Mouse (Mus musculus): ENCODE data around the gene Rmdn2. TPM values are rescaled to one million over a fixed set of nuclear protein-coding genes. Genes with fewer than 3 reads are reported as not detected.

Gene Rmdn2
- polyA plus RNA-seq, 1 experiment: 12.0 TPM

DNA sequence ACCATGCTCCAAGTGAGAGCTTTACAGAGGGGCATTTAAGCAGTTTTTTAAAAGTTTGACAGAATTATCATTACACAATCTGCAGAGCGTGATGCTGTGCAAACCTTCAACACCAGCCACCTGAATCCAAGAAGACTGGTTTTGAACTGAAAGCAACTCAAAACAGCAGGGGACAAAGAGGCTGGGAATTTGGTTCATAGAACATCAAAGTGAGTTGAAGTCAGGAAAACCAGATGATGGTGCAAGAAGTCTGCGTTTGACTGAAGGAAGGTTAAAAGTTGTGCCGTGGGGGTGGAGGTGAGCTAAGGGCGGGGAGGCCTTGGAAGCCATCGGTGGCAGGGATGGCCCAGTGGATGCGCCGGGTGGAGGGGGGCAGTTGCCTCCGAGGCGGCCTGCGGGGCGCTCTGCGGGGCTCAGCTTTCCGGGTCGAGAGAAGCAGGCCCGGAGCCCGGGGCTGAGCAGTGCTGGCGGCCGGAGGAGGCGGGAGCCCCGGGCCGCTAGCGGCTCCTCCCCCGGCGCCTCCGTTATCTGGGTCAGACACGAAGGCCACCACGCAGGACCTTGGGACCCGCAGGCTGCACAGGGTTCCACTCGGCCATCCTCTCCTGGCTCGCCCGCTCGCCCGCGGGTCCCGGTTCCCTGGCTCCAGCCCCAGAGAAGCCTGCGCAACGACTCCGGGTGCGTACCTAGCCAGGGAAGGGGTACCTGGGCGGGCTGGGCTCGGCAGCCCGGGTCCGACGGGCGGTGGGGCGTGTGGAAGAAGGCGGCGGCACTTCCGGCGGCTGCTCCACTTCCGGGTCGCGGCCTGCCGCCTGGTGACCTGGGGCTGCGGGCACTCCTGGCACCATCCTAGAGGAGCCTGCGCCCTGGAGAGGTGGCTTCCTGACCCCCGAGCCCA lies 3.3 kb downstream of the Rmdn2 start:
- TF ChIP-seq POLR2A (IDR thresholded peaks at IDR 0.05; ENCODE audit: low read depth, low read length) (peak; percentile 42), CTCF (IDR thresholded peaks at IDR 0.05; ENCODE audit: borderline replicate concordance, insufficient read depth, low read length) (no peak)
- Histone ChIP-seq H3K4me1 (ENCODE audit: control insufficient read depth, insufficient read depth, low read length) (no peaks in the 10 kb centered on the region), H3K4me3 (ENCODE audit: insufficient read depth, low read length) (peak overlapping the region; percentile 58), H3K27ac (ENCODE audit: insufficient read depth, low read length) (0 out of 2 replicates have a peak overlapping the region, but pooled peaks have one; percentile 5)

DNA sequence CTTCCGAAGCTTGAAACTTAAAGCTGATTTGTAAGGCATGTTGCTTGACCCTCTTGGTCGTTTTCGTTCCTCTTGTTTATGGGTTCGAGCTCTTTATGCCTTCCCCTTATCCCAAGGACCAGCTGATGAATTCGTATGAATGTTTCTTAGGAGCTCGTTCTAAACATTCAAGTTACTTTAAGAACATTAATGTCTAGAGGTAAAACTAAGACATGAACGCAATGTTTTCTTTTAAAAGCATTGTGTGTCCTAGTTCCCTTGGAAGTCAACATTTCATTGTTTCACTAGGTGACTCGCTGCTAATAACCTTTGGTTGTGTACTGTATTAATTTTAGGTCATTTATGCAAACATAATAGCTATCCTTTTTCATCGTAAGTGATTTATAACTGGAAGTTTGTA lies 4.2 kb downstream of the Rmdn2 start:
- TF ChIP-seq POLR2A (IDR thresholded peaks at IDR 0.05; ENCODE audit: low read depth, low read length): no peak
- TF ChIP-seq CTCF (IDR thresholded peaks at IDR 0.05; ENCODE audit: borderline replicate concordance, insufficient read depth, low read length): no peak
- H3K4me1 ChIP-seq (ENCODE audit: control insufficient read depth, insufficient read depth, low read length): no peaks in the 10 kb centered on the region
- H3K27ac ChIP-seq (ENCODE audit: insufficient read depth, low read length): no peak overlapping the region
- peak overlapping the region; percentile 34; the same call in 1 of the 2 replicates for H3K4me3 ChIP-seq (ENCODE audit: insufficient read depth, low read length)

DNA sequence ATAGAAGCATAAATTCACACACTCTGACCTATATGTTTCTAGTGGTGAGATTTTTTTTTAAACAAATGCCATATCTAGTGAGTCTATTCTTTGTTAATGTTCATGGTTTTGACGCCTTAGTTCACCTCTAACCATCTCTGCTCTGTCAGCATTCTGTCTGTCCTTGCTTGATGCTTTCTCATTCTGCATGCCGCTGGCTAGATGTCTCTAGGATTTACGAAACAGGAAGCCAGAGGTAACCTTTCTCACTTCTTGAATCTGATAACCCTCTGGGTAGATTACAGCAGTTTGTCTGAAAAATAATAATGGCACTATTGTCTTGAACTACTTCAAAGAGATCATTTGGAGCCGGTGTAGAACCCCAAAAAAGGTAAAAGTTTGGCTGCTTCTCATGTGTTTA lies 5.0 kb downstream of the Rmdn2 start:
- no peaks in the 10 kb centered on the region for H3K4me1 ChIP-seq (ENCODE audit: control insufficient read depth, insufficient read depth, low read length)
- TF ChIP-seq CTCF (IDR thresholded peaks at IDR 0.05; ENCODE audit: borderline replicate concordance, insufficient read depth, low read length) (no peak), POLR2A (IDR thresholded peaks at IDR 0.05; ENCODE audit: low read depth, low read length) (no peak)
- H3K27ac ChIP-seq (ENCODE audit: insufficient read depth, low read length): no peak overlapping the region

DNA sequence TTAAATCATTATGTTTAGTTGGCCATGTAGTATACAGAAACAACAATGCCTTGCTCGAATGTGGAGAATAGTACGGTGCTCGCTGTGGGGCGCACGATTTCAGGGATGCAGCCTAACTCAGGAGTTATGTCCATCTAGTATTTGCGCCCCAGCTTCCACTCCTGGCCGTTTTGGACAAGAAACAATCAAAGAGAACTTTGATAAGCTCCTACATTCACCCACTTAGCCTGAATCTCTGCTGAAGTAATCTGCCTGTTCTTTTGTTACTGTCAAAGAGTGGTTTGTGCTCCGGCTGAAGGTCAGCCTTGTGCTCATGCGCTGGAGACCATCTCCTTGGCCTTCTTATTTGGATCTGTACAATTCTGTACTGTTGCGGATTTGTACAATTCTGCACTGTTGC lies 6.8 kb downstream of the Rmdn2 start:
- Histone ChIP-seq H3K4me3 (ENCODE audit: insufficient read depth, low read length) (no peak overlapping the region), H3K4me1 (ENCODE audit: control insufficient read depth, insufficient read depth, low read length) (no peaks in the 10 kb centered on the region), H3K27ac (ENCODE audit: insufficient read depth, low read length) (no peak overlapping the region)
- TF ChIP-seq POLR2A (IDR thresholded peaks at IDR 0.05; ENCODE audit: low read depth, low read length): no peak
- no peak for TF ChIP-seq CTCF (IDR thresholded peaks at IDR 0.05; ENCODE audit: borderline replicate concordance, insufficient read depth, low read length)

More for the DNA sequence above, 5.0 kb downstream of the Rmdn2 start:
- no peak overlapping the region for H3K4me3 ChIP-seq (ENCODE audit: insufficient read depth, low read length)

DNA sequence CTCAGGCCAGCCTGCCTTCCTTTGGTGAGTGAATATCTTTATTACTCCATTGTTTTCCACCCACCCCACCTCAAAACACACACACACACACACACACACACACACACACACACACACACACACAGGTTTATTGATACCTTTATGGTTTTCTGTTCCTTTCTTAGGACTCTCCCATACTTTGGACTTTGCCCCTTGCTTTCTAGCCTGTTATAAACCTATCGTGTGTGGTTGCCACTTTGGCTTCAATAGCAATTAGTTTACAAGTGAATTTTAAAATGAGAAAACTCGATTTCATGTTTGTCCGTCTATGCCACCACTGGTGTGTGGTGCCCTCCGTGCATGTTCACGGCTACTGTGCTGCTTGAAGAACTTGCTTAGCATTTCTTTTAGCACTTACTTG lies 7.3 kb downstream of the Rmdn2 start:
- Histone ChIP-seq H3K4me3 (ENCODE audit: insufficient read depth, low read length) (no peak overlapping the region), H3K4me1 (ENCODE audit: control insufficient read depth, insufficient read depth, low read length) (no peaks in the 10 kb centered on the region), H3K27ac (ENCODE audit: insufficient read depth, low read length) (no peak overlapping the region)
- no peak for TF ChIP-seq CTCF (IDR thresholded peaks at IDR 0.05; ENCODE audit: borderline replicate concordance, insufficient read depth, low read length)
- no peak for TF ChIP-seq POLR2A (IDR thresholded peaks at IDR 0.05; ENCODE audit: low read depth, low read length)

DNA sequence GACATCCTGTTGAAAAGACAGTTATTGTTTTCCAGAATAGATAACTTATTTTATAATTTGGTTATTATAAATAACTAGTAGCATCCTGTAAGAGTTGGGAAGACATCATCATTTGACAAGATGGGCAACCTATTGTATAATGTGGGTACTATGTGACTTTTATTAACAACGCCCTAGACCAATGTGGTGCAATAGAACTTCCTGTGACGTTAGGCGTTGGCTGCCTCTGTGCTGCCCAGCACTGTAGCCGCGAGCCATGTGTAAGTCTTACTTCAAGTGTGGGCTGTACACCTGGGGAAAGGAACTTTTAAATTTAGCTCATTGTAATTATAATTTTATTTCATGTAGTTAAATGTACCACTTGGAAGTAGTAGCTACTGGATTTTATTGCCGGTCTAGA lies 10.4 kb downstream of the Rmdn2 start:
- Histone ChIP-seq H3K4me1 (ENCODE audit: control insufficient read depth, insufficient read depth, low read length) (no peaks in the 10 kb centered on the region), H3K4me3 (ENCODE audit: insufficient read depth, low read length) (no peak overlapping the region), H3K27ac (ENCODE audit: insufficient read depth, low read length) (no peak overlapping the region)
- no peak for TF ChIP-seq POLR2A (IDR thresholded peaks at IDR 0.05; ENCODE audit: low read depth, low read length)
- TF ChIP-seq CTCF (IDR thresholded peaks at IDR 0.05; ENCODE audit: borderline replicate concordance, insufficient read depth, low read length): no peak

DNA sequence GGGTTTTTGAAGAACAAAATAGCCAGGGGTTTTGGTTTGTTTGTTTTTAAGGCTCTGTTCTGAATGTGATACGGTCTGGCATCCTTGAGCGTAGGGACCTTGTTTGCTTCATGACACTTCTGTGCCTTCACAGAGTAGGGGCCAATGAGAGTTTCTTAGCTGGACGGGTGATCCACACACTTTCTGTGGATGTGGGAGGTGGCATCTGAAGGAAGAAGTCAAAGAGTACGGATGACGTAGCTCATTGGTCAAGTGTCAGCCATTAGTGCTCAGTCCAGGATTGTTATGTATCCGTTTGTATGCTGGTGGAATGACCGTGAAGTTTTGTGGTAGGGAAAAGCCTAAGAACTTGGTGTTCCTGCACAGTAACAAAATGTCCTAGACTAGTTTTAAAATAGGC lies 10.9 kb downstream of the Rmdn2 start:
- TF ChIP-seq CTCF (IDR thresholded peaks at IDR 0.05; ENCODE audit: borderline replicate concordance, insufficient read depth, low read length): no peak
- Histone ChIP-seq H3K4me1 (ENCODE audit: control insufficient read depth, insufficient read depth, low read length) (no peaks in the 10 kb centered on the region), H3K27ac (ENCODE audit: insufficient read depth, low read length) (no peak overlapping the region), H3K4me3 (ENCODE audit: insufficient read depth, low read length) (no peak overlapping the region)

DNA sequence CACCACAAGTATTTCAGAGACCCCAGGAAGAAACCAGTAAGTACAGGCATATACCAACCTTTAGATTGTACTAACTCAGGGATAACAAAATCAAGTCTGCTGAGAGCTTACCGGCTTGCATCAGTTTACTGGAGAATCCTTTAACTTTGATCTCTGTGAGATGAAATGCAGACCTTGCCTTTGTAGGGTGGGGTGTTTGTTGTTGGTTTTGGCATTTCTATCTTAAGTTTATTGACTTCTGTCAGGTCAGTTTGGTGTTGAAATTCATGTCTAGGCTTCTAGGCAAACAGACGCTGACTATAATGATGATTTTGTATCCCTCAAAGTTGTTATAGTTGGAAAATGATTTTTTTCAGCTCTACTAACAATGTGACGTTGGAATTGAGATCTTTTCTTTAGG lies 12.2 kb downstream of the Rmdn2 start:
- TF ChIP-seq POLR2A (IDR thresholded peaks at IDR 0.05; ENCODE audit: low read depth, low read length) (no peak), CTCF (IDR thresholded peaks at IDR 0.05; ENCODE audit: borderline replicate concordance, insufficient read depth, low read length) (no peak)
- no peaks in the 10 kb centered on the region for H3K4me1 ChIP-seq (ENCODE audit: control insufficient read depth, insufficient read depth, low read length)
- H3K4me3 ChIP-seq (ENCODE audit: insufficient read depth, low read length): no peak overlapping the region
- no peak overlapping the region for H3K27ac ChIP-seq (ENCODE audit: insufficient read depth, low read length)

DNA sequence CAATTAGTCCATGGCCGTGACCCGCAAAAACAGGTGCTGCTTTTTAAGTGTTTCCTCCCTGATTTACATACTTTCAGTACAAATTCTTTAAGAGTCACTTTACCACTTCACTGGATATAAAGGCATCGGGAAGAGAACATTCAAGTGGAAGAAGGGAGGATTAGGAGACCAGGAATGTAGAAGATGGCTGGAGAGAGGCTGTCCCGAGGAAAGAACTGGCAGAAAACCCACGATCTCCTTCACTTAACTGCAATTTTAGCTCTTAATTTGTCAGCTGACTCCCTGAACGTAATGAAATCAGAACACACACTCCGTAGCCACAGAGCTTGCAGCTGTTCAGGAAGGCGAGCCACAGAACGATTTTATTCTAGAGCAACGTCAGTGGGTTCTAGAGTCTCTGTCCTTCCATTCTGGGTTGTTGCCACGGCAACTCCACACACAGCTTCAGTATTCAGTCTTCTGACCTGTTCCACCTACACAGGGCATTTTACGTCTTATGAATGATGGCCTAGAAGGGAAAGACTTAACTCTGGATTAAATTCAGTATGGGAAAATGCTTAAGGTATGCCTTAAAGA lies 14.7 kb downstream of the Rmdn2 start:
- Histone ChIP-seq H3K27ac (ENCODE audit: insufficient read depth, low read length) (no peak overlapping the region), H3K4me1 (ENCODE audit: control insufficient read depth, insufficient read depth, low read length) (no peaks in the 10 kb centered on the region), H3K4me3 (ENCODE audit: insufficient read depth, low read length) (no peak overlapping the region)
- no peak for TF ChIP-seq CTCF (IDR thresholded peaks at IDR 0.05; ENCODE audit: borderline replicate concordance, insufficient read depth, low read length)
- no peak for TF ChIP-seq POLR2A (IDR thresholded peaks at IDR 0.05; ENCODE audit: low read depth, low read length)

DNA sequence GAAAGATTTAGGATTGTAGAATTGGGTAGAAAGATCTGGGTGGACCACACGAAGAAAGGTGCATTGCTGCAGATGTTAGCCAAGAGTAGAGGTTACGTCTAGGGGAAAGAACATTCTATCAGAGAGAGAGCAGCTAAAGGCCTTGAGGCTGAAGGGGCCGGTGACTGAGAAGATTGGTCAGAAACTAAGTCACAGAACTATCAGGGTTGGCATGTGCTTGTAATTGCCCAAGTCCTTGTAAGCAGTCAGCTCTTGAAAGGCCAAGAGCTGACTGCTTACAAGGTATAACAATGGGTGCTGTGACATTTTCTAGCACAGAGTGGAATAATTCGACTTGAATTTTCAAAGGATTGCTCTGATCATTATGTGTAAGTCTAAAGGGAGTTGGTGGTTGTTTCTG lies 38.2 kb downstream of the Rmdn2 start:
- TF ChIP-seq POLR2A (IDR thresholded peaks at IDR 0.05; ENCODE audit: low read depth, low read length): no peak
- TF ChIP-seq CTCF (IDR thresholded peaks at IDR 0.05; ENCODE audit: borderline replicate concordance, insufficient read depth, low read length): no peak
- Histone ChIP-seq H3K4me3 (ENCODE audit: insufficient read depth, low read length) (no peak overlapping the region), H3K27ac (ENCODE audit: insufficient read depth, low read length) (no peak overlapping the region)

More for the DNA sequence above, 38.2 kb downstream of the Rmdn2 start:
- H3K4me1 ChIP-seq (ENCODE audit: control insufficient read depth, insufficient read depth, low read length): no peaks in the 10 kb centered on the region
